Mouse (Mus musculus) heart, postnatal 0 days (tissue): ENCODE data around the gene Lats1. TPM values are rescaled to one million over a fixed set of nuclear protein-coding genes. Genes with fewer than 3 reads are reported as not detected.

Source experiments
- ATAC-seq: fragments of 200-750 bp; cut with Nextera tagmentation; 2 replicates; pipeline ENCODE4 v1.8.0; 2017; ENCODE audit warnings: low read depth, moderate number of reproducible peaks, moderate library complexity; ENCODE audit not compliant: insufficient read depth
- DNase-seq: peaks from one replicate; pipeline ENCODE4 v3.0.0-alpha.2; 2016; ENCODE audit warnings: low spot score
- H3K27ac ChIP-seq: fragments of 300-500 bp; sonication (generic); 2 replicates; pipeline ENCODE4 v1.5.1; 2014; ENCODE audit warnings: low read depth, mild to moderate bottlenecking
- H3K27me3 ChIP-seq: fragments of 300-500 bp; sonication (generic); 2 replicates; pipeline ENCODE4 v1.6.1; 2014; ENCODE audit warnings: low read length, mixed read lengths; ENCODE audit not compliant: control insufficient read depth, insufficient read depth
- H3K36me3 ChIP-seq: fragments of 300-500 bp; sonication (generic); replicated peaks from 2 replicates; pipeline ENCODE4 v1.6.1; 2014; ENCODE audit warnings: low read length, mixed read lengths; ENCODE audit not compliant: control insufficient read depth, insufficient read depth
- H3K4me1 ChIP-seq: fragments of 300-500 bp; sonication (generic); 2 replicates; pipeline ENCODE4 v1.6.1; 2014; ENCODE audit warnings: antibody characterized with exemption; ENCODE audit not compliant: control insufficient read depth, insufficient read depth
- H3K4me2 ChIP-seq: fragments of 300-500 bp; sonication (generic); 2 replicates; pipeline ENCODE4 v1.6.1; 2014; ENCODE audit warnings: low read depth, mild to moderate bottlenecking, low read length, moderate library complexity
- H3K4me3 ChIP-seq: fragments of 300-500 bp; sonication (generic); 2 replicates; pipeline ENCODE4 v1.5.1; 2014; ENCODE audit warnings: low read depth, low read length
- H3K9ac ChIP-seq: fragments of 300-500 bp; sonication (generic); replicated peaks from 2 replicates; pipeline ENCODE4 v1.6.1; 2014; ENCODE audit warnings: low read depth, low read length, mixed read lengths
- H3K9me3 ChIP-seq: fragments of 300-500 bp; sonication (generic); replicated peaks from 2 replicates; pipeline ENCODE4 v1.6.1; 2016; ENCODE audit warnings: low read length; ENCODE audit not compliant: control insufficient read depth
- CTCF ChIP-seq: IDR thresholded peaks from 2 replicates; pipeline ENCODE4 v1.5.1; 2016; ENCODE audit warnings: antibody characterized with exemption, control low read depth, low read depth
- EP300 ChIP-seq: IDR thresholded peaks from 2 replicates; pipeline ENCODE4 v1.6.1; 2016; ENCODE audit warnings: antibody characterized with exemption, low read depth
- WGBS: fragments of 180-500 bp; shearing (Covaris S2); extraction: QIAGEN DNeasy Blood & Tissue Kit; methylation state at CpG from one replicate; pipeline ENCODE4 v1.1.7; 2014; 5-methylcytosine and 5-hydroxymethylcytosine counted together
- polyA plus RNA-seq: library from polyadenylated mRNA; unstranded; fragments of >200 nt; fragmentation: Nextera tagmentation; extraction: Ambion mirVana; gene quantifications from 2 replicates; pipeline ENCODE4 v1.2.1, GENCODE M21; 2015
- total RNA-seq: library from RNA; depleted of rRNA; stranded (reverse); fragments of >200 nt; gene quantifications from 2 replicates; pipeline ENCODE4 v1.2.3, GENCODE M21; 2014; ENCODE audit warnings: low replicate concordance

The Lats1 gene
- total and polyA plus RNA-seq, 2 experiments from 2014 or later: 2.1 to 12.2 TPM

DNA sequence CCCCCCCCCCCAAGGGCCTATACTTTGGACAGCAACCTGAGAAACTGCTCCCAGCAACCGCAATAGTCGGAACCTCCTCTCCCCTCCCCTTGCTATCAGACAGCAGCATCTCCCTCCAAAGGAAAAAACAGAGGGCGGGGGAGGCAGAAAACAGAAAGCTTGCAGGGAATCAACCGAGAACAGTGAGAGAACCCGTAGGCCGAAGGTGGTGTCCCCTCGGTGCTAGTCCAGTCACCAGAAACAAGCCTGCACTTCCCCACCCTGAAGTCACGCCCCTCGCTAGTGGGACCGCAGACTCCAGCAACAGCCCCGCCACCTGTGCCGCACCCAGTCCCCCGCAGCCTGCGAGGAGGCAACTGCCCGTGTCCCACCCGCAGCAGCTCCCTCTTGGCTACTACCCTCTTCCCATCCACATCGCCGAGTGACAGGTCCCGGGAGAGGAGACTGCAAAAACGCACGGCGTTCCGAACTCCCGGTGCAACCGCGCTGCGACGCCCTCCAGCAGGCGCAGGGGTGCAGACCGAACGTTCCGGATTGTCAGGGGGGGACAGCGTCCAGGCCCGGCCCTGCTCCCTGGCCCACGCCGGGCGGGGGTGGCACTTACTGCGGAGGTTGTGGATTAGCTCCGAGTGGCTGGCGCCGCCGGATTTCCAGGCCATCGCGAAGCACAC, 18.4 kb upstream of the Lats1 start:
- peak overlapping the region; percentile 76 for H3K9ac ChIP-seq
- WGBS: 0% methylated on average over 42 of the region's 44 CpGs
- no peaks in the 10 kb centered on the region for H3K9me3 ChIP-seq
- peak overlapping the region; percentile 77 for H3K4me2 ChIP-seq
- H3K36me3 ChIP-seq: no peaks in the 10 kb centered on the region
- no peaks in the 10 kb centered on the region for H3K27me3 ChIP-seq
- peak overlapping the region; percentile 92 for H3K27ac ChIP-seq
- H3K4me3 ChIP-seq: peak overlapping the region; percentile 78
- DNase-seq: peak; percentile 54
- peaks cover 3% of the 10 kb centered on the region; the same call in 1 of the 2 replicates for H3K4me1 ChIP-seq
- ATAC-seq: peak; percentile 81
- TF ChIP-seq EP300: no peak
- TF ChIP-seq CTCF: no peak

- no peaks in the 10 kb centered on the region for H3K27me3 ChIP-seq
- DNase-seq (peak; percentile 83), ATAC-seq (peak; percentile 94)
- H3K4me2 ChIP-seq: peak overlapping the region; percentile 77
- H3K9me3 ChIP-seq: no peaks in the 10 kb centered on the region
- peak overlapping the region; percentile 92 for H3K27ac ChIP-seq
- no peaks in the 10 kb centered on the region for H3K36me3 ChIP-seq
- under 1% methylated on average over 64 of the region's 64 CpGs for WGBS
- peaks cover 8% of the 10 kb centered on the region for H3K4me1 ChIP-seq
- peak overlapping the region; percentile 78 for H3K4me3 ChIP-seq
- H3K9ac ChIP-seq: peak overlapping the region; percentile 76
- TF ChIP-seq EP300 (no peak), CTCF (no peak)
Measured at GRCm38 (mm10) chr10:7663159-7664026, 17.6 kb upstream of the Lats1 start.

DNA sequence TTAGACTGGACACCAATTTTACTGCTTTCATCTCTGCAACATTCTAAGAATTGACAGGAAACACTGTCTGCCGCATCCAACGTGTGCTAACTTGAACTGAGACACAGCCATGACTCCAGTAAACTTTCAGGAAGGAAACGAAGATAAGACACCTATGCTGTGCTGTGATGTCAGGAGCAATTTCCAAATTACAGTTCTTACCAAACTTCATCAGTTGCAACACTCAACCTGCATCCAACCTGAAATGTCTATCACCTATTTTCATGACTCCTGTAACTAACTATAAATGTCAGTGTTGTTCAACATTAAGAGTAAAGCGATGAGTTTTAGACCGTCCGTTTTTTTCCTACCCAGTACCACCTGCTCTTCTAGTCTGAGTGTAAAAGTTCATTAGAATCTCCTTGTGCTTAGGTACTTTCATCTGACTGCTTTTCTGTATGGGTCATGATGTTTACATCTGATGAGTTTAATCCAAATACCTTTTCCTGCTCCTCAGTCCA, 16.9 kb upstream of the Lats1 start:
- Histone ChIP-seq H3K9ac (peak overlapping the region; percentile 76; the same call in 1 of the 2 replicates), H3K27ac (peak overlapping the region; percentile 92), H3K36me3 (no peaks in the 10 kb centered on the region), H3K4me2 (peak overlapping the region; percentile 77), H3K9me3 (no peaks in the 10 kb centered on the region), H3K27me3 (no peaks in the 10 kb centered on the region), H3K4me3 (peak overlapping the region; percentile 78), H3K4me1 (peaks cover 8% of the 10 kb centered on the region)
- ATAC-seq (no peak), DNase-seq (no peak)
- no peak for TF ChIP-seq CTCF
- no peak for TF ChIP-seq EP300
- 48% methylated on average over 6 of the region's 6 CpGs for WGBS

- WGBS: 93% methylated on average over 1 of the region's 1 CpGs
- TF ChIP-seq CTCF: no peak
- TF ChIP-seq EP300: no peak
- DNase-seq: no peak
- H3K4me3 ChIP-seq: no peak overlapping the region
- H3K9ac ChIP-seq: no peak overlapping the region
- H3K4me2 ChIP-seq: no peak overlapping the region
- H3K9me3 ChIP-seq: no peaks in the 10 kb centered on the region
- no peak overlapping the region for H3K27ac ChIP-seq
- H3K36me3 ChIP-seq: no peaks in the 10 kb centered on the region
- H3K4me1 ChIP-seq: peaks cover 8% of the 10 kb centered on the region
- no peak for ATAC-seq
- no peaks in the 10 kb centered on the region for H3K27me3 ChIP-seq
Measured at GRCm38 (mm10) chr10:7664889-7665288, 16.1 kb upstream of the Lats1 start.

GRCm38 (mm10) chr10:7667342-7667802, 13.6 kb upstream of the Lats1 start, which contains the start of gene Nup43:
Gene Nup43 (plus strand): TSS chr10:7667503.
- under 1% methylated on average over 24 of the region's 24 CpGs for WGBS
- peak; percentile 88 for DNase-seq
- ATAC-seq: peak; percentile 73
- H3K4me2 ChIP-seq: peak within 1 kb of the TSS; percentile 93
- no peaks in the 10 kb centered on the region for H3K9me3 ChIP-seq
- peak within 1 kb of the TSS; percentile 74 for H3K9ac ChIP-seq
- no peaks in the 10 kb centered on the region for H3K27me3 ChIP-seq
- TF ChIP-seq EP300: peak; percentile 39; the same call in 1 of the 2 replicates
- TF ChIP-seq CTCF: no peak
- H3K4me3 ChIP-seq: peak within 1 kb of the TSS; percentile 82
- H3K27ac ChIP-seq: peak within 1 kb of the TSS; percentile 64; the same call in 1 of the 2 replicates
- no peaks in the 10 kb centered on the region for H3K36me3 ChIP-seq
- H3K4me1 ChIP-seq: peaks cover 5% of the 10 kb centered on the region
